Mouse (Mus musculus): ENCODE results near the gene Plekha7.

The Plekha7 gene

GRCm38 (mm10) chr7:116188391-116188790 is 119.8 kb downstream of the Plekha7 start:
- DNase-seq (ENCODE audit: low read depth, low spot score) = no peak

GRCm38 (mm10) chr7:116187521-116187920 is 120.7 kb downstream of the Plekha7 start:
- DNase-seq (ENCODE audit: low read depth, low spot score) = no peak

GRCm38 (mm10) chr7:116186847-116187246 is 121.3 kb downstream of the Plekha7 start:
- peak; percentile 66 for DNase-seq (ENCODE audit: low read depth, low spot score)

- DNase-seq (ENCODE audit: low read depth, low spot score) = no peak
These were observed 122.0 kb downstream of the Plekha7 start for GRCm38 (mm10) chr7:116186156-116186555.

DNA sequence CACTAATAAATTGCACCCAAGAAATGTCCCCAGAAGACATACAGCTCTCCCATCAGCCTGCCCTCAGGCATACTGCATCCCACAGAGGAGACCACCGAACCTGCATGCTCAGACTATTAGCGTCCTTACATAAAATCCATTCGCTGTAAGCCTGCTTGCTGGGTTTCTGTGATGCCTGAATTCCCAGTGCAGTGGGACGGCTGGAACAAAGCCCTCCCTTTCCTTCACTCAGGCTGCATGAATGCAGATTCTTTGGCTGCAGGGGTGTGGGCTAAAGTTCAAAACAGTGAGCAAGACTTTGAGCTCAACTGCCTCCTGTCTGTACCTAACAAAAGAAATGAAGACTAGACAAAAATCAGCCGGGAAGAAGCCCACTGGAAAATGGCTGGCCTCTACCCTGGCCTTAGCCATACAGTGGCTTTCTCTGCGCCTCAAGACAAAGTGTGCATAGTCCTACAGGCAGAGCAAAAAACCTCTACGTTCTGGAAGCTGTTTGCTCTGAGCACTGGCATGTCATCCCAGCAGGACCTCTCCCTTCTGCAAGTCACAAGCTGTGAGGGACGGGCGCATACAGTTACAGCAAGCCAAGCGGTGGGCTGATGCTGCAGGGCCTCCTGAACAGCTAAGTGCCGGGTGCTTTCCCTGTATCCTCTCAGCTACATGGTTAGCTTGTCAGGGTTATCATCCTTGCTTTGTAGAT is 123.7 kb downstream of the Plekha7 start:
- no peak for DNase-seq (ENCODE audit: low read depth, low spot score)

DNA sequence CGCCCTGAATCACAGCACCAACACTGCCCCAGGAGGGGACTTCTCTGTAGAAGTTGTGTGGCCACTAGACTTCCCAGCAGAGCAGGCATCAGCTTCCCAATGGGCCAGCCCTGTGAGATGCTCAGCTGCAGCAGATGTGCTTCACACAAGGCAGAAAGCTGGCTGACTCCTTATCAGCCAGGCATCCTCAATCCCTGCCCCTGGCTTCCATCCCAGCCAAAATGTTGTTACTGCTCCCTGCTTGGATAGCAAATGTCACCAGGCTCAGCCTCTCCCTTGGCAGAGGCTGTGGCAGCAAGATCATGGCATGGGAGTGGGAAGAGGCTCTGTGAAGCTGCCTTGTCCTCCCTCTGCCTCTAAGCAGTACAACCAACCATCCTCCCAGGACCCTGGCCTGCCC is 125.7 kb downstream of the Plekha7 start:
- DNase-seq (ENCODE audit: low read depth, low spot score) = no peak

GRCm38 (mm10) chr7:116181444-116181946 is 126.7 kb downstream of the Plekha7 start:
- no peak for DNase-seq (ENCODE audit: low read depth, low spot score)

GRCm38 (mm10) chr7:116178916-116179315 is 129.3 kb downstream of the Plekha7 start:
- DNase-seq (ENCODE audit: low read depth, low spot score) = no peak

DNA sequence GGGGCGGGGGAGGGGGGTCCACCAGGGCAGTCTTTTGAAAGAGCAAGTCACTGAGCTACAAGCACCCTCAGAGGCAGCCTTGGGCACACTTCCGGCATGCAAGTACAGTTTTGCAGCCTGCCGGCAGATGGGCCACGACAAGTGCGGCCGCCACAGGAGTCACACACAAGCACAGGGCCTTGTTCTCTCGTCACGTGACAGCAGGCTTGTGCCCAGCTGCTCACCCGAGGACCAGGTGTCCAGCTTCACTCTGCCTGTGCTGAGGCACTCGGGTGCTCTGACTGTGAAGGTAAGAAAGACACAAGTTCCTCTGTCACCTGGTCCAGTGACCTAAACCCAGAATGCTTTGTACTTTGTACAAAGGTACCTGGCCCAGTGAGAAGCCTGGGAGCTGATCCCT is 135.4 kb downstream of the Plekha7 start:
- DNase-seq (ENCODE audit: low read depth, low spot score) = no peak

DNA sequence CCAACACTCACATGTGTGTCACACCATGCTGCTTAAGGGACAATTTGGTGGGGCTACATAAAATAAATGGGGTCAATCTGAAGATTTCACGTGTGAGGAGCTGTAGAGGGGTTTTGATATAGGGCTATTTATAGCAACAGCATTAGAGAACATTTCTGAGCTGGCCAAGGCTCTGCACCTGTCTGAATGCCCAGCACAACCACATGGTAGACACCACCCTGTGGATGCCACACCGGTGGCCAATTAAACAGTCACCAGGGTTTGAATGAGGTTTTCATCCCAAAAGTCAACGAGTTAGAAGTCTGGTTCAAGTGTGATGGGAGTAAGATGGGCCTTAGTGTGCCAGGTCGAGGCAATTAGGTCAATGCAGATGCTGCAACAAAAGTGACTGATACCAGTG is 138.8 kb downstream of the Plekha7 start:
- no peak for DNase-seq (ENCODE audit: low read depth, low spot score)

GRCm38 (mm10) chr7:116168224-116168623 is 140.0 kb downstream of the Plekha7 start:
- DNase-seq (ENCODE audit: low read depth, low spot score) = no peak

- no peak for DNase-seq (ENCODE audit: low read depth, low spot score)
These were observed 143.9 kb downstream of the Plekha7 start for GRCm38 (mm10) chr7:116164232-116164631.

GRCm38 (mm10) chr7:116161544-116161943 is 146.6 kb downstream of the Plekha7 start:
- DNase-seq (ENCODE audit: low read depth, low spot score) = peak; percentile 59

- no peak for DNase-seq (ENCODE audit: low read depth, low spot score)
These were observed 151.4 kb downstream of the Plekha7 start for GRCm38 (mm10) chr7:116156894-116157143.

GRCm38 (mm10) chr7:116156072-116156893 is 151.9 kb downstream of the Plekha7 start:
- DNase-seq (ENCODE audit: low read depth, low spot score) = no peak

DNA sequence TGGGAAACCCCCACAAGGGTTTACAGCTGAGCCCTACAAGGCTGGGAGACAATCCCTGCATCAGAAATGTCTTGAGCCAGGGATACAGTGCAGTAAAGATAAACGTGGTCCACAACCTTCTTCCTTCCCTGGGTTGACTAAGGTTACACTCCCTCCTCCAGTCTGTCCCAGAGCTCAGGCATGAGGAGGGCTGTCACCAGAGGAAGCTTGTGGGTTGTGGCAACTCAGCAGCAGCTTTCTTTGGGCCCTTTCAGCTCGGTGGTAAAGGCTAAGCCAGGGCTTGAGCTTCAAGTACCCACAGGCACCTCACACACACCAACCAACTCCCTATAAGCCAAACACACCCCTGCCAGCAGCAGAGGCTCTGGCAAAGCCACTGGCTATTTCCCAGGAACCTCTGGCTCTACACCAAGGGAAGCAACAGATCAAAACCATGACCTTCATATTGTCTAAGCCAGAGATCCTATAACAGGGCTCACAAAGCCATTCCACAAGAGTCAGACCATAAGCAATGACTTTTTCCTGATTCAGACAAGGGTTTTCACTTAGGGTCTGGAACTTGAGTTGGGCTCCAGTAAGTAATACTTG is 154.3 kb downstream of the Plekha7 start:
- no peak for DNase-seq (ENCODE audit: low read depth, low spot score)

DNA sequence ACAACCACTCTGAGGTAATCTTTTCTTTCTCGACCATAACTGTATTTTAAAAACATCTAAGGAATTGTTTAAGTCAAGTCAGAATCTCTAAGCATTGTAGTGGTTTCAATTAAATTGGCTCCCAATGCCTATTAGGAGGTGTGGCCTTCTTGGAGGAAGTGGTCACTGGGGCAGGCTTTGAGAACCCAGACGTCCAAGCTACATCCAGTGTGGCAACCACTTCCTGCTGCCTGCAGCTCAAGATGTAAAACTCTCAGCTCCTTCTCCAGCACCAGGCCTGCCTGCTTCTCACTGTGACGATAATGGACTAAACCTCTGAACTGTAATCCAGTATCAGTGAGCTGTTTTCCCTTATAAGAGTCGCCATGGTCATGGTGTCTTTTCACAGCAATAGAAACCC is 158.6 kb downstream of the Plekha7 start:
- no peak for DNase-seq (ENCODE audit: low read depth, low spot score)

DNA sequence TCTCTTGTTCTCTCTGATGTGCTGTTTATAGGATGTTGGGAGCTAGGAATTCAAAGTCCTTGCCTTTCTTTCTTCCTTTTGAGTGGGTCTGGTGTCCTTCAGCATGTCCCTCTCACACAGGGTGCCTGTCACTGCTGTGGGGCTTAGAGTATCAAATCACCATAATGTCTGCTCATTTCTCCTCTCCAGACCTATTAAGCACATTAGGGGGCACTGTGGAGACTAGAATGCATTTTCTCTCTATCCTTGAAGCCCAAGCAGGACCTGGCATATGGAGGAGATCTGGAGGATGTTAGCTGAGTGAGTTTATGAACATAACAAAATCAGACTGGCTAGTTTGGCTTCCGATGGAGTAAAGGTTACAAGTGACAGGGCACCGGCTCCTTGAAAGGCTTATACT is 161.1 kb downstream of the Plekha7 start:
- DNase-seq (ENCODE audit: low read depth, low spot score) = no peak

DNA sequence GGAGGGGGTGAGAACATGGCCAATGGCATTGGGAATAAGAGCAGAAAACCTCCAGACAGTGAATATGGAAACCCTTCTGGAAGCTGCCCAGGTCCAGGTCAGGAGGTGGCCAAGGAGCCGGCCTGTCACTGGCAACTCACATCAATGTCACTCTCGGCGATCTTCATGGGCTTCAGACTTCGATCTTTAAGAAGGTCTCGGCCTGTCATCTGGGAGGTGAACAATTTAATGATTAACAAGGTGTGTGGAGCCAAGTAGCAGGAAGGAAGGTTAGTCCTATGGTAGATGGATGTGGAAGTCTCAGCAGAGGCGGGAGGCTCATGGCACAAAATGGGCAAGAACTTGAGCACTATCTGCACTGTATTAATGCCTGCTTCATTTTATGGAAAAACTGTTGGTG is 163.1 kb downstream of the Plekha7 start:
- no peak for DNase-seq (ENCODE audit: low read depth, low spot score)

DNA sequence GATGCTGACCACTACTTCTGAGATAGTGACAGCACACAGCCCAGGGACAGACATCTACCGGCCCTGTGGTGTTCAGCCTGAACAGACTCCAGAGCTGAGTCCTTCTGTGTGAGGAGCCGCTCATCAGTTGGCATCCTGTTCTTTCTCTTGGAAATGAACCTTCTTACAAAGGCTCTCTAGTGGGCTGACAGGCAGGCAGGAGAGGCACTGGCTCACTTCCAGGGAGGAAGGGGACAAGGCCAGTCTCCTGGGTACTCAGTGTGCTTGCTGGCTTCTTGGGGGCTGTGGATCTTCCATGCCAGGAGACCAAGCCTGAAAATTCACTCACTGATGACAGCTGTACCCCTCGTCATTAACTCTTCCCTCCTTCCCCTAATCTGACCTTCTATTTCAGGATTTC is 170.5 kb downstream of the Plekha7 start:
- no peak for DNase-seq (ENCODE audit: low read depth, low spot score)

DNA sequence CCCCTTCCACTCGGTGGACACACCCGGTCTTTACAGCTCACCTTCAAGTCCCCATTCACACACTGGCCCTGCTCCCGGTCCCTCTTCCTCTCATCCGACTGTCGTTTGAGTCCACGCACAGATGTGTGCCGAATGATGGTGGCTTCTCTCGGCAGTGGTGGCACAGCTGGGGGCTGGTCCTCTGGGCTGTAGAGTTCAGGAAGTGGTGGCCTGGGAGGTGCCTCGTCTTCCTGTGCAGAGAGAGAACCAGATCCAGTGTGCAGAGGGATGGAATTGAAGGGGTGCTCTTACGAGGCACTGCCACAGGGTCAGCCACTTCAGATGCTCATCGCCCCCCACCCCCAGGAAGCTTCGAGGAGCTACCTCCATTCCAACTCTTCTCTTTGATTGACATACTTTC is 171.0 kb downstream of the Plekha7 start:
- DNase-seq (ENCODE audit: low read depth, low spot score) = no peak

GRCm38 (mm10) chr7:116134413-116135292 is 173.5 kb downstream of the Plekha7 start:
- no peak for DNase-seq (ENCODE audit: low read depth, low spot score)

All from forelimb bud, embryonic 11.5 days (tissue).